Mouse (Mus musculus): ENCODE measurements around the gene Acp2. TPM values are rescaled to one million over a fixed set of nuclear protein-coding genes. Genes with fewer than 3 reads are reported as not detected.

Gene Acp2
- polyA plus RNA-seq, 1 experiment from 2014 or later, result 38.6 TPM

DNA sequence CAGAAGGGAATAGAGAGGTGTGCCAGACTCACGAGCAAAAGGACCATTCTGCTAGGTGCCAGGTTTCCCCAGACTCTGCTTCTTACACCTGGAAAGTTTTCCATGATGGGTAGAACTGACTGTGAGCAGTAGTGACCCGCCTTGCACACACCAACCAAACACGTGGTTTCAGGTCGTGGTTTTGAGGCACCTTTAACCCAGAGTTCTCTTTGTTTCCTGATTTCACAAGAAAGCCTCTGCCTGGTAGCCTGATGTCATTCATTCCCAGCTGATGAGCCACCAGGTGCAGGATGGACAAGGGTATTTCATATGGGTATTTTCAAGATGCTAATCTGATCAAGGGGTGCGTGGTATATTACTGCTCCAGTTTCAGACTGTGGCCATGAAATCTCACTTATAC is 39.9 kb downstream of the Acp2 start:
- H3K27me3 ChIP-seq (ENCODE audit: control insufficient read depth, insufficient read depth, low read length), result no peaks in the 10 kb centered on the region
- DNase-seq (ENCODE audit: low spot score) (no peak), ATAC-seq (ENCODE audit: low FRiP score) (no peak)
- no peak overlapping the region for H3K4me2 ChIP-seq (replicated peaks; ENCODE audit: low read depth, low read length)
- no peaks in the 10 kb centered on the region for H3K36me3 ChIP-seq (ENCODE audit: control insufficient read depth, insufficient read depth, low read length)
- H3K9me3 ChIP-seq (ENCODE audit: control insufficient read depth, low read length), result no peaks in the 10 kb centered on the region
- H3K4me3 ChIP-seq (ENCODE audit: low read depth, low read length), result no peak overlapping the region
- no peak overlapping the region for H3K27ac ChIP-seq (ENCODE audit: low read depth, low read length)
- H3K9ac ChIP-seq (ENCODE audit: low read depth, low read length), result no peak overlapping the region
- 72% methylated on average over 5 of the region's 5 CpGs for WGBS
- no peaks in the 10 kb centered on the region for H3K4me1 ChIP-seq (replicated peaks; ENCODE audit: control insufficient read depth, insufficient read depth, low read length)

DNA sequence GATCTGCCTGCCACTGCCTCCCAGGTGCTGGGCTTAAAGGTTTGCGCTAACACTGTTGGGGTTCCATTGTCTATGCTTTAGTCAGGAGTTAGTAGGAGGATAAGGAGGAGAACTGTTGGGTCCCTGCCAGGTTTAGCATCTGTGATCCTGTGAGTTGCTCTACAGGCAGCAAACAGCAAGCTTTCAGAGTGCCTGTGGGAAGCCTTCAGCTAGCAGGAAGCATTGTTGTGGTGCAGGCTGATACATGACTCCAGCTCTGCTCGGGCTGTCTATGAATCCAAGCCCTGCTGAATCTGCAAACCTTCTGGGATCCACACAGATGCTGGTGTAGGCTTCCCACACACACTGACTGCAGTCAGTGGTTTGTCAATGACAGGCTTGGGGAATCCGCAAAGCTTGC is 40.7 kb downstream of the Acp2 start:
- no peak overlapping the region for H3K27ac ChIP-seq (ENCODE audit: low read depth, low read length)
- 52% methylated on average over 3 of the region's 3 CpGs for WGBS
- no peak overlapping the region for H3K4me2 ChIP-seq (replicated peaks; ENCODE audit: low read depth, low read length)
- no peak overlapping the region for H3K9ac ChIP-seq (ENCODE audit: low read depth, low read length)
- H3K27me3 ChIP-seq (ENCODE audit: control insufficient read depth, insufficient read depth, low read length), result no peaks in the 10 kb centered on the region
- ATAC-seq (ENCODE audit: low FRiP score) (no peak), DNase-seq (ENCODE audit: low spot score) (no peak)
- no peaks in the 10 kb centered on the region for H3K36me3 ChIP-seq (ENCODE audit: control insufficient read depth, insufficient read depth, low read length)
- no peaks in the 10 kb centered on the region for H3K4me1 ChIP-seq (replicated peaks; ENCODE audit: control insufficient read depth, insufficient read depth, low read length)
- no peak overlapping the region for H3K4me3 ChIP-seq (ENCODE audit: low read depth, low read length)
- no peaks in the 10 kb centered on the region for H3K9me3 ChIP-seq (ENCODE audit: control insufficient read depth, low read length)

DNA sequence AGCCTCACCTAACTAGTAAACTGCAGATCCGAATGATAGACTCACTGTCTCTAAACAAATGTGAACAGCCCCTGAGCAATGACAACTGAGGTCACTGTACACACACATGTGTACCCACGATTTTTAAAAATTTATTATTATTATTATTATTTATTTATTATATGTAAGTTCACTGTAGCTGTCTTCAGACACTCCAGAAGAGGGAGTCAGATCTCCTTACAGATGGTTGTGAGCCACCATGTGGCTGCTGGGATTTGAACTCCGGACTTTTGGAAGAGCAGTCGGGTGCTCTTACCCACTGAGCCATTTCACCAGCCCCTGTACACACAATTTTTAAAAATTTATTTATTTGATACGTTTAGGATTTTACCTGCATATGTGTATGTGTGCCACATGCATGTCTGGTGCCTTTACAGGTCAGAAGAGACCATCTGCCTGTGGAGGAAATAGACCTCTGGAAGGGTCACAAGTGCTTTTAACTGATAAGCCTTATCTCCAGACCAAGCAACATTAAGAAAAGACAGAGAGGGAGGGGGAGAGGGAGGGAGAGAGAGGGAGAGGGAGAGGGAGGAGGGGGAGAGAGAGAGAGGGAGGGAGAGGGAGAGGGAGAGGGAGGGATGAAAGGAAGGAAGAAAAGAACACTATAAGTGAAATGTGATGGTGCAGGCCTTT is 42.0 kb downstream of the Acp2 start:
- 84% methylated on average over 5 of the region's 5 CpGs for WGBS
- Histone ChIP-seq H3K9ac (ENCODE audit: low read depth, low read length) (no peak overlapping the region), H3K4me2 (replicated peaks; ENCODE audit: low read depth, low read length) (no peak overlapping the region), H3K36me3 (ENCODE audit: control insufficient read depth, insufficient read depth, low read length) (no peaks in the 10 kb centered on the region), H3K27me3 (ENCODE audit: control insufficient read depth, insufficient read depth, low read length) (no peaks in the 10 kb centered on the region), H3K27ac (ENCODE audit: low read depth, low read length) (no peak overlapping the region), H3K4me1 (replicated peaks; ENCODE audit: control insufficient read depth, insufficient read depth, low read length) (no peaks in the 10 kb centered on the region), H3K9me3 (ENCODE audit: control insufficient read depth, low read length) (no peaks in the 10 kb centered on the region), H3K4me3 (ENCODE audit: low read depth, low read length) (no peak overlapping the region)
- no peak for ATAC-seq (ENCODE audit: low FRiP score)
- DNase-seq (ENCODE audit: low spot score), result no peak

DNA sequence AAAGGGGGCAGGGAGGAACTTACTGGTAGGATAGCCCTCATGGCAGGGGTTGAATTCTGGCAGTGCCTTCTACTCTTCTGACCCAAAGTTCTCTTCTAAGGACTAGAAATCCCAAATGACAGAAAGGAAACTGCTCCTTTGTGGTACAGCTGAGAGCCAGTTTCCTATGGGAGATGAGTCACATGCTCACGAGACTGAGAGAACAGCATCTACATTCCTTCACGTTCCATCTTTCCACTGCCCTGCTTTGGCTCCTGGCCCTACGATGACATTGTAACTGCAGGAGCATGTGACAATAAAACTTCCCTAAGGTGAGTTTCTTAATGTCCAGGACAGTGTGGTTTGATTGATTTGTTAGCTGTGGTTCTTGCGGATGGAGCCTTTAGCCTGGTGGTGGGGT is 45.7 kb downstream of the Acp2 start:
- Histone ChIP-seq H3K9me3 (ENCODE audit: control insufficient read depth, low read length) (no peaks in the 10 kb centered on the region), H3K4me2 (replicated peaks; ENCODE audit: low read depth, low read length) (no peak overlapping the region), H3K4me3 (ENCODE audit: low read depth, low read length) (no peak overlapping the region), H3K9ac (ENCODE audit: low read depth, low read length) (no peak overlapping the region), H3K4me1 (replicated peaks; ENCODE audit: control insufficient read depth, insufficient read depth, low read length) (no peaks in the 10 kb centered on the region), H3K27me3 (ENCODE audit: control insufficient read depth, insufficient read depth, low read length) (no peaks in the 10 kb centered on the region), H3K27ac (ENCODE audit: low read depth, low read length) (no peak overlapping the region), H3K36me3 (ENCODE audit: control insufficient read depth, insufficient read depth, low read length) (no peaks in the 10 kb centered on the region)
- 81% methylated on average over 4 of the region's 4 CpGs for WGBS
- no peak for DNase-seq (ENCODE audit: low spot score)
- no peak for ATAC-seq (ENCODE audit: low FRiP score)

DNA sequence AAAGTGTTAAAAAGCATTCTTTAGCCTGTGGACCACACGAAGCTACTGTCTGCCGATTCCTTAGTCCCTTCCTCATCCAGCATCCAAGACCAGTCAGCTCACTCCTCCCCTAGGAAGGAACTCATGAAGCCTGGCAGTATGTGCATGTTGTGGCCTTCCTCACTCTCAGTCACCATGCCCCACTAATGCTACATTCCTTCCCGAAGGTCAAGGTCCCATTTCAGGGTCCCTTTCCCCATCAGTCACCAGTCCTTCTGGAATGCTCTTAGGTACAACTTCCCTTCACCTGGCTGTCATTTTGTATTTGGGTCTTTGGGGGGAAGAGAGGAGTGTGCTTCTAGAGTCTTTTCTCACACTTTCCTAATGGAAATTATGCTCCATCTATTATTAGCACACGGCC is 49.3 kb downstream of the Acp2 start:
- DNase-seq (ENCODE audit: low spot score) (no peak), ATAC-seq (ENCODE audit: low FRiP score) (no peak)
- WGBS, result 72% methylated on average over 4 of the region's 4 CpGs
- Histone ChIP-seq H3K4me2 (replicated peaks; ENCODE audit: low read depth, low read length) (no peak overlapping the region), H3K9ac (ENCODE audit: low read depth, low read length) (no peak overlapping the region), H3K9me3 (ENCODE audit: control insufficient read depth, low read length) (no peaks in the 10 kb centered on the region), H3K36me3 (ENCODE audit: control insufficient read depth, insufficient read depth, low read length) (0 out of 2 replicates have a peak, but pooled peaks cover 3% of the 10 kb centered on the region), H3K27ac (ENCODE audit: low read depth, low read length) (no peak overlapping the region), H3K27me3 (ENCODE audit: control insufficient read depth, insufficient read depth, low read length) (peaks cover 13% of the 10 kb centered on the region), H3K4me1 (replicated peaks; ENCODE audit: control insufficient read depth, insufficient read depth, low read length) (peaks cover 11% of the 10 kb centered on the region; the same call in 1 of the 2 replicates), H3K4me3 (ENCODE audit: low read depth, low read length) (no peak overlapping the region)

DNA sequence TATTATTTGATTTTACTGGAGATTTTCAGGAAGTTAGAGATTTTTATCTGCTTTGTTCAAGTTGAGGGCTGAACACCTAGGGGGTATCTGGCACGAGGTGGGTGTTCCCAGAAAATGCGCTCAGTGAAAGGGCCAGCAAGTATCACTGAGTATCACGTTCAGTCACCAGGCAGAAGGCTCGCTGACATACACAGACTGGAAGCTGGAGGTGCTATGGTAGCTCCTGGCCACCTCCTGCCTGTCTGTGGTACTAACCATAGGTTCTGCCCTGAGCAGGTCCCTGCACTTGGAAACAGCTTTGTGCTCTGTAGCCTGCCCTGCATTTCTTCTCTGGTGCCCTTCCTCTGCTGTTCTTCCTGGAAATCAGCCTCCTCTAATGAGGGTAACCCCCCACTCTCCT is 49.8 kb downstream of the Acp2 start:
- H3K9me3 ChIP-seq (ENCODE audit: control insufficient read depth, low read length), result no peaks in the 10 kb centered on the region
- no peak overlapping the region for H3K27ac ChIP-seq (ENCODE audit: low read depth, low read length)
- H3K27me3 ChIP-seq (ENCODE audit: control insufficient read depth, insufficient read depth, low read length), result peaks cover 13% of the 10 kb centered on the region
- no peak overlapping the region for H3K4me2 ChIP-seq (replicated peaks; ENCODE audit: low read depth, low read length)
- no peak overlapping the region for H3K4me3 ChIP-seq (ENCODE audit: low read depth, low read length)
- no peak overlapping the region for H3K9ac ChIP-seq (ENCODE audit: low read depth, low read length)
- DNase-seq (ENCODE audit: low spot score) (no peak), ATAC-seq (ENCODE audit: low FRiP score) (no peak)
- 0 out of 2 replicates have a peak, but pooled peaks cover 3% of the 10 kb centered on the region for H3K36me3 ChIP-seq (ENCODE audit: control insufficient read depth, insufficient read depth, low read length)
- WGBS, result 55% methylated on average over 4 of the region's 4 CpGs
- peaks cover 11% of the 10 kb centered on the region; the same call in 1 of the 2 replicates for H3K4me1 ChIP-seq (replicated peaks; ENCODE audit: control insufficient read depth, insufficient read depth, low read length)

DNA sequence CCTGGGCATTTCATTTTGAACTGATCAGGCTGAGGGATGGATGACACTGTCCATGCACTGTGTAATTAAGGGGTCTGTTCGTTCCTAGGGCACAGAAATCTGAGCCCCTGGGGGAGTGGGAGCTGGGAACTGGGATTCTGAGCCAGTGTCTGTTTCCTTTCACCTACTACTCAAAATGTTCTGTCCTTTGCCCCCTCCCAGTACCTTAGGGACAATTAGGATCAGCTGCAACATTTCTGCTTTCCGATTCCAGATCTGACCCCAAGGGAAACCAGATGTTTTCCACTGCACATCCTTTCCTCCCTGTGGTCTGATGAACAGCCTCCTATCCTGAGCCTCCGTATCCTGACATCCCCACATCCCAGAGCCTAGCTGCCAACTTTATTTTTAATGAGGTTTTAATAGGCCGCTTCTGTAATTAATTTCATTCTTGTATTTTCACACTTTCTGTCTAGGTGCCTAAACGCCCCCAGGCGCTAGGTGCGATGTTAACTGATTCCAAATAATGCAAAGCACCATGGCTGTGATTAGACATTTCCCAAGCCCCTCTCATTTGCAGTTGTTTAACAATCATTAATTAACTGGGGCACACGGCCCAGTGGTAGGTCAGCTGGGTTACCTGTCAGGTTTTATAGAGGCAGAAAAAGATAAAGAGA is 52.2 kb downstream of the Acp2 start:
- Histone ChIP-seq H3K9ac (ENCODE audit: low read depth, low read length) (no peak overlapping the region), H3K4me3 (ENCODE audit: low read depth, low read length) (no peak overlapping the region), H3K9me3 (ENCODE audit: control insufficient read depth, low read length) (no peaks in the 10 kb centered on the region), H3K4me1 (replicated peaks; ENCODE audit: control insufficient read depth, insufficient read depth, low read length) (peaks cover 16% of the 10 kb centered on the region), H3K36me3 (ENCODE audit: control insufficient read depth, insufficient read depth, low read length) (0 out of 2 replicates have a peak, but pooled peaks cover 3% of the 10 kb centered on the region), H3K27ac (ENCODE audit: low read depth, low read length) (no peak overlapping the region), H3K4me2 (replicated peaks; ENCODE audit: low read depth, low read length) (no peak overlapping the region), H3K27me3 (ENCODE audit: control insufficient read depth, insufficient read depth, low read length) (peaks cover 13% of the 10 kb centered on the region)
- DNase-seq (ENCODE audit: low spot score) (no peak), ATAC-seq (ENCODE audit: low FRiP score) (no peak)
- WGBS, result 31% methylated on average over 8 of the region's 8 CpGs

DNA sequence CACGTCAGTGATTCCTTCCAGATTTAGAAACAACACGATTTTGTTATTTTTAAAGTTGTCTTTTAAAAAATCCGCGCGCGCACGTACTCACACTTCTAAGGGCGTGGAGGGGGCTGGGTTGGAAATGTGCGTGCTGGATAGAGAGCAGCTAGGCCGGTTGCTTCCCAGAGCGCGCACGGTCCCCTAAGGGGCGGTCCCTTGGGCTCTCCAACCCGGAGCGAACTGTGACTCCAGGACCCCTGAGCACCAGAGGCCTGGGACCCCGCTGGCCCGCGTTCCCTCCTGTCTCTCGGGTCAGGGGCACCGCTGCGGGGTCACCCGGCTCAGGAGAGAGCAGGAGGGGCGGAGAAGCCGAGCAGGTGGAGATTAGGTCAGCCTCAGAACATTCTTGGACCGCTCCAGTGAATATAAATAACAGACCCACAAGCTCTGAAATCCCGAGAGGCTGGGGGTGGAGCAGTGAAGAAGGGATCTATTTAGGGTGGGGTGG is 53.0 kb downstream of the Acp2 start, which contains the start of gene Pacsin3:
Pacsin3 (plus strand) TSS at position 294 of the 490 bp plus-strand sequence.
- DNase-seq (ENCODE audit: low spot score) (peak; percentile 56), ATAC-seq (ENCODE audit: low FRiP score) (peak; percentile 28)
- Histone ChIP-seq H3K4me3 (ENCODE audit: low read depth, low read length) (peak within 1 kb of the TSS; percentile 53), H3K9ac (ENCODE audit: low read depth, low read length) (peak within 1 kb of the TSS; percentile 59), H3K9me3 (ENCODE audit: control insufficient read depth, low read length) (no peaks in the 10 kb centered on the region), H3K27me3 (ENCODE audit: control insufficient read depth, insufficient read depth, low read length) (peaks cover 13% of the 10 kb centered on the region), H3K27ac (ENCODE audit: low read depth, low read length) (no peak within 1 kb of the TSS), H3K4me2 (replicated peaks; ENCODE audit: low read depth, low read length) (peak within 1 kb of the TSS; percentile 99), H3K4me1 (replicated peaks; ENCODE audit: control insufficient read depth, insufficient read depth, low read length) (peaks cover 16% of the 10 kb centered on the region), H3K36me3 (ENCODE audit: control insufficient read depth, insufficient read depth, low read length) (0 out of 2 replicates have a peak, but pooled peaks cover 3% of the 10 kb centered on the region)
- 0% methylated on average over 27 of the region's 27 CpGs for WGBS

Data from hindbrain, embryonic 11.5 days (tissue).